Mouse (Mus musculus) c-Kit-positive CD71-negative TER-119-negative erythroid progenitor cells, embryonic 14.5 days (primary cell): ENCODE measurements around the gene Sprr2i.

Experiments used
- DNase-seq: peaks from one replicate; pipeline ENCODE4 v3.0.0-alpha.2; 2013; ENCODE audit warnings: low read depth

Gene Sprr2i

DNA sequence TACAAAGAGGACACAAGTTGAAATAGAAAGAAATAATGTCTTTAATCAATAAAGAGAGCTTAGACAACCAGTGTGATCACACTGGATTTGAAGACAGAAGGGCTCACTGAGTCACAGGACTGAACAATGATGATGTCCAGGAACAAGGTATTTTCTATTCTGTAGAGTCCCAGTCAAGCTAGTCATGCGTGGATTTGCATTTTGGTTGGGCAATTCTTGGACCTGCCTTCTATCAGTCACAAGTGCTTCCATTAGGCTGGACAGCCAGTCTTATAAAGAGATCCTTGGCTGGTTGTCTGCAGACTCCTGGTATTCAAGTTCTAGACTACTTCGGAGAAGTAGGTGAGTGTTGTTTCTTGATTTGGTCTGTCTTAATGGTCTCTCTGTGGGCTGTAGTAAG is at the start of gene Sprr2i:
Sprr2i (plus strand) TSS at position 301 of the 400 bp plus-strand sequence.
- DNase-seq = no peak

GRCm38 (mm10) chr3:92361619-92362018 is 46.2 kb upstream of the Sprr2i start:
- DNase-seq = no peak

DNA sequence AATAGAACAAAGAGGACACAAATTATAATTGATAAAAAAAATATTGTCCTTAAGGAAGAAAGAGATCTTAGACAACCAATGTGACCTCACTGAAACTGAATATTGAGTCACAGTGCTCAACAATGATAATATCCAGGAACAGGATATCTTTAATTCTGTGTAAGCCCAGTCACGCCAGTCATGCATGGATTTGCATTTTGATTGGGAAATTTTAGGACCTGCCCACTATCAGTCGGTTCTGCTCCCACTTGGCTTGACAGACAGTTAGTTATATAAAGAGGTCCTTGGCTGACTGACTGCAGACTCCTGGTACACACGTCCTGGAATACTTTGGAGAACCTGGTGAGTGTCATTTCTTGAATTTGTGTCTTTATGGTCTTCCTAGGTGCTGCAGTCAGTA is 42.9 kb upstream of the Sprr2i start, which contains the start of gene Sprr2f:
Sprr2f (plus strand) TSS at position 301 of the 400 bp plus-strand sequence.
- no peak for DNase-seq

- no peak for DNase-seq
Observed at GRCm38 (mm10) chr3:92373613-92374012, 34.2 kb upstream of the Sprr2i start.

DNA sequence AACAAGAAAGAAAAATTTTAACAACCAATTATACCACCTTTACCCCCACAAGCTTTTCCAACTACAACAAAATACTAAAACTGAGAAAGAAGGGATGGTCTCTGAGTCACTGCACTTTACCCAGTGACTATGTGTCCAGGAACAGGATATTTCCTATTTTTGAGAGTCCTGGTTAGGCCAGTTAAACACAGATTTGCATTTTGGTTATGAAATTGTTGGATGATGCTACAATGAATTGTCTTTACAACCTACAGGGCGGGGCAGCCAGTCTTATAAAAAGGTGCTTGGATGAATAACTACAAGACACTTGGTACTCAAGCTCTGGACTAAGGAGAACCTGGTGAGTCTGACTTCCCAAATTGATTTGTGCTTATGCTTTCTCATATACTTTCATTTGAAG is 22.4 kb upstream of the Sprr2i start, which contains the start of gene Sprr2h:
Sprr2h (plus strand) TSS at position 301 of the 400 bp plus-strand sequence.
- DNase-seq = no peak

DNA sequence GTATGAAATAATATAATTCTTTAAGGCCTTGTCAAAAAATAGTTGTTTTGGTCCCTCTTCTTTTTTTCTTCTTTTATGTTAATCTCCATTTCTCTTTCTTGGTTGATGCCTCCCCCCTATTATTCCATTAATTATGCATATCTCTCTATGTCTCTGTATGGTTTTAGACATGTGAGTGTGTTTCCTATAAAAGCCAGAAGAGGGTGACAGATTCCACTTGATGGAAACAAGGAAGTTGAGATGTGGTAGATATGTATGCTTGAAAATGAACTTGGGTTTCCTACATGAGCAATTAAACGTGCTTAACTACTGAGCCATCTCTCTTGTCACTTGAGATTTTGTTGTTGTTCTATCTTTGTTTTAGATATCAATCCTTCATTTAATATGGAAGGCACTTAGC is 13.5 kb upstream of the Sprr2i start:
- DNase-seq = no peak

- DNase-seq = no peak
Observed at GRCm38 (mm10) chr3:92417782-92418181, 10.0 kb downstream of the Sprr2i start, which contains the start of gene Sprr2j-ps. TSS of gene Sprr2j-ps (plus strand) at chr3:92418082.

DNA sequence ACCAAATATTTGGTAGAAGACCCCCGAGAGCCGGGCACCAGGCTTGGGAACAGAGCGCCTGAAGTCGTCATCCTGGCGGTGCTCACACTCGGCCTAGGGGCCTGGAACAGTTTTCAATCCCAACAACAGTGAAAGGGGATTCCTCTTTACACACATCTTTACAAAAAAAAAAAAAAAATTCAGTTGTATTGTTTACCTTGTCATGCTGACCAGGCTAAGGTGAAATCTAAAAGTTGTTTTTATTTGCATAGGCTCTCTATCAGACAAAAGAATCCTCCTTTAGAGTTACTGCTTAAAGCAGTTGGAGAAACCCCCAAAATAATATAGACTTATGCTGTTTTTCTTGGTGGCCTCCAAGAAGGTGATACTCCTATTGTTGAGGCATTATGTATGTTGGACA is 21.5 kb downstream of the Sprr2i start, which contains the start of gene Gm9774:
Gm9774 (minus strand) TSS at position 101 of the 400 bp plus-strand sequence.
- DNase-seq = no peak

DNA sequence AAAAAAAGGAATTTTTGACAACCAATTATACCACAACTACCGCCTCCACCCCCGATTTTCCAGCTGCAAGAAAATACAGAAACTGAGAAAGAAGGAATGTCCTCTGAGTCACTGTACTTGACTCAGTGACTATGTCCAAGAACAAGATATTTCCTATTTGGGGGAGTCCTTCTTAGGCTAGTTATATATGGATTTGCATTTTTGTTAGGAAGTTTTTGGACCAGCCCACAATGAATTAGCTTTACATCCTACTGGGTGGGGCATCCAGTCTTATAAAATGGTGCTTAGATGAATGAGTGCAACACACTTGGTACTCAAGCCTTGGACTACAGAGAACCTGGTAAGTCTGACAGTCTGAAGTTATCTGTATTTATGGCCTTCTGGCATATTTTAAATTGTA is 24.5 kb downstream of the Sprr2i start, which contains the start of gene Sprr2k:
Sprr2k (plus strand) TSS at position 301 of the 400 bp plus-strand sequence.
- DNase-seq = no peak

DNA sequence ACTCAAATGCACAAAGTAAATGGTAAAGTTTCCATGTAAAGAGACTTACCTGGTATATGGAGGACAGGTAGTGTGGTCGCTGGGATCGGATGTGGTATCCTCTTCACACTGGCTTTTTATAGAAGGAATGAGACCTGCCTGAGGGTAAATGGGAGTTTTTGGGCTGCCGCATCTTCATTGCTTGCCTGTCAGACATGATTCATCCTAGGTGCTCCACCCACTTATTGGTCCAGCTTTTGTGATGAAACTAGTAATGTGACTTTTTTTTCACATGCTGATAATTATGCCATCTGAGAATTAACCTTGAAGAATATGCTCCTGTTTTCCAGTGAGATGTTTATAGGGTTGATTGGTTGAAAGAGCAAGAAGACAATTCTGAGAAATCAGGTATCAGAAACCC is 30.9 kb downstream of the Sprr2i start, which contains the start of gene Sprr1b:
Sprr1b (minus strand) TSS at position 101 of the 400 bp plus-strand sequence.
- DNase-seq = no peak

GRCm38 (mm10) chr3:92440177-92440576 is 32.4 kb downstream of the Sprr2i start:
- no peak for DNase-seq

GRCm38 (mm10) chr3:92455151-92455550 is 47.4 kb downstream of the Sprr2i start:
- DNase-seq = no peak

DNA sequence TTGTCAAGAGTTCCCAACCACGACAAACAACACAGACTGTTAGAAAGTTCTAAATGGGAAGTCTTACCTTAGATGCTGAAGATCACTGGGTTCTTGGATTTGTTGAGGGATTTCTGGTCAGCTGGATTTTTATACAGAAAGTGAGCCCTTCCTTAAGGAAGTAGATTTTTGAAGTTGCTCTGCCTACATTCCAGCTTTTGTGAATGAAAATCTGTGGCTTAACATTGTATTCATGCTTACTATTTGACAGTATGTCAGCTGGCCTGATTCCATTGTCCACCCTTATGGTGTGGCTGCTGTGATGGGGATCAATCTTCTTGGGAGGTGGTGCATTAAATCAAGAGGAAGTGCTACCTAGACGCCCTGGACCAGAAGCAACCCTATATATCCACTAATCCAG is 50.8 kb downstream of the Sprr2i start, which contains the start of gene Sprr3:
Sprr3 (minus strand) TSS at position 101 of the 400 bp plus-strand sequence.
- no peak for DNase-seq
